15 mouse cellular contexts compared by ENCODE assay signal in genomic region chr19:11459041-11459440, GRCm38 (mm10). TPM values are rescaled to one million over a fixed set of nuclear protein-coding genes. Genes with fewer than 3 reads are reported as not detected.
"Had no signal": no experiment of that assay in that cellular context is flagged by ENCODE, and none has a peak within 500 bp of the region (broad histone marks: within the 10 kb centered on the region; RNA-seq: fewer than 3 reads in every experiment).

No protein-coding gene starts in this region.

RNA-seq across cellular contexts. Expression of gene Ms4a6c, which starts 10.1 kb away (rescaled TPM):
- polyA plus RNA-seq: erythroblast, embryonic 14.5 days had no signal

RNA-seq across cellular contexts. Expression of gene Ms4a4b, which starts 15.7 kb away (rescaled TPM):
- polyA plus RNA-seq: embryonic facial prominence, embryonic 10.5 days; embryonic facial prominence, embryonic 11.5 days; embryonic facial prominence, embryonic 12.5 days; embryonic facial prominence, embryonic 15.5 days; forebrain, embryonic 10.5 days; forebrain, embryonic 11.5 days; forebrain, embryonic 12.5 days; forebrain, embryonic 13.5 days; forebrain, embryonic 14.5 days; forebrain, embryonic 15.5 days; forebrain, embryonic 16.5 days; forebrain, postnatal 0 days had no signal

RNA-seq across cellular contexts. Expression of gene Gm8369, which starts 26.7 kb away (rescaled TPM):
- polyA plus RNA-seq: embryonic facial prominence, embryonic 10.5 days; embryonic facial prominence, embryonic 11.5 days; embryonic facial prominence, embryonic 12.5 days; embryonic facial prominence, embryonic 13.5 days; embryonic facial prominence, embryonic 14.5 days; erythroblast, embryonic 14.5 days; forebrain, embryonic 10.5 days; forebrain, embryonic 11.5 days; forebrain, embryonic 12.5 days; forebrain, embryonic 13.5 days; forebrain, embryonic 14.5 days; forebrain, embryonic 15.5 days; forebrain, embryonic 16.5 days had no signal

RNA-seq across cellular contexts. Expression of gene Ms4a4c, which starts 54.5 kb away (rescaled TPM):
- polyA plus RNA-seq: embryonic facial prominence, embryonic 10.5 days; embryonic facial prominence, embryonic 11.5 days; erythroblast, embryonic 14.5 days; forebrain, embryonic 10.5 days; forebrain, embryonic 11.5 days; forebrain, embryonic 12.5 days; forebrain, embryonic 13.5 days; forebrain, embryonic 14.5 days; forebrain, embryonic 16.5 days had no signal

RNA-seq across cellular contexts. Expression of gene Ms4a6b, which starts 57.3 kb away (rescaled TPM):
- polyA plus RNA-seq: erythroblast, embryonic 14.5 days had no signal
